Mouse (Mus musculus): ENCODE measurements around the gene Nt5c3. TPM values are rescaled to one million over a fixed set of nuclear protein-coding genes. Genes with fewer than 3 reads are reported as not detected.
A peak's percentile ranks its signal among the peaks of the same experiment; 100 is the strongest.

Gene Nt5c3
- total and polyA plus RNA-seq, 2 experiments = 12.6 to 42.9 TPM

- 61% methylated on average over 7 of the region's 7 CpGs for whole genome bisulfite sequencing
- peaks cover 20% of the 10 kb centered on the region for H3K79me2 ChIP-seq (ENCODE audit: control insufficient read depth, insufficient read depth, low read length)
- no peak for DNase-seq (ENCODE audit: extremely low read depth, low read depth, low spot score)
- peaks cover 25% of the 10 kb centered on the region for H3K4me1 ChIP-seq (ENCODE audit: control insufficient read depth, insufficient read depth, low read length)
- H3K27me3 ChIP-seq (ENCODE audit: control insufficient read depth, insufficient read depth, low read length) = no peaks in the 10 kb centered on the region
- H3K27ac ChIP-seq (replicated peaks; ENCODE audit: insufficient read depth, low read depth, low read length) = no peak overlapping the region
- TF ChIP-seq CTCF (IDR thresholded peaks at IDR 0.05; ENCODE audit: low read depth, low read length) = no peak
- no peak for TF ChIP-seq POLR2A (IDR thresholded peaks at IDR 0.05; ENCODE audit: extremely low read depth, insufficient read depth, low read length)
- H3K9ac ChIP-seq (ENCODE audit: low read depth, low read length) = no peak overlapping the region
- no peak overlapping the region for H3K4me3 ChIP-seq (ENCODE audit: insufficient read depth, low read depth, low read length)
- H3K36me3 ChIP-seq (ENCODE audit: control insufficient read depth, insufficient read depth, low read length) = no peaks in the 10 kb centered on the region
These were observed 20.9 kb downstream of the Nt5c3 start for GRCm38 (mm10) chr6:56902606-56903520.

GRCm38 (mm10) chr6:56901824-56902386 lies 21.8 kb downstream of the Nt5c3 start:
- 4% methylated on average over 12 of the region's 12 CpGs for WGBS
- Histone ChIP-seq H3K79me2 (ENCODE audit: control insufficient read depth, insufficient read depth, low read length) (peaks cover 24% of the 10 kb centered on the region), H3K4me1 (ENCODE audit: control insufficient read depth, insufficient read depth, low read length) (peaks cover 18% of the 10 kb centered on the region), H3K27ac (replicated peaks; ENCODE audit: insufficient read depth, low read depth, low read length) (peak overlapping the region; percentile 67), H3K27me3 (ENCODE audit: control insufficient read depth, insufficient read depth, low read length) (no peaks in the 10 kb centered on the region), H3K4me3 (ENCODE audit: insufficient read depth, low read depth, low read length) (peak overlapping the region; percentile 54), H3K36me3 (ENCODE audit: control insufficient read depth, insufficient read depth, low read length) (no peaks in the 10 kb centered on the region), H3K9ac (ENCODE audit: low read depth, low read length) (peak overlapping the region; percentile 22)
- peak; percentile 69 for DNase-seq (ENCODE audit: extremely low read depth, low read depth, low spot score)
- TF ChIP-seq POLR2A (IDR thresholded peaks at IDR 0.05; ENCODE audit: extremely low read depth, insufficient read depth, low read length) = no peak

GRCm38 (mm10) chr6:56901336-56901735 lies 22.4 kb downstream of the Nt5c3 start:
- TF ChIP-seq POLR2A (IDR thresholded peaks at IDR 0.05; ENCODE audit: extremely low read depth, insufficient read depth, low read length) (no peak), CTCF (IDR thresholded peaks at IDR 0.05; ENCODE audit: low read depth, low read length) (no peak)
- Histone ChIP-seq H3K36me3 (ENCODE audit: control insufficient read depth, insufficient read depth, low read length) (no peaks in the 10 kb centered on the region), H3K9ac (ENCODE audit: low read depth, low read length) (no peak overlapping the region), H3K27me3 (ENCODE audit: control insufficient read depth, insufficient read depth, low read length) (no peaks in the 10 kb centered on the region), H3K27ac (replicated peaks; ENCODE audit: insufficient read depth, low read depth, low read length) (no peak overlapping the region), H3K4me1 (ENCODE audit: control insufficient read depth, insufficient read depth, low read length) (peaks cover 15% of the 10 kb centered on the region), H3K4me3 (ENCODE audit: insufficient read depth, low read depth, low read length) (peak overlapping the region; percentile 54; the same call in 1 of the 2 replicates), H3K79me2 (ENCODE audit: control insufficient read depth, insufficient read depth, low read length) (peaks cover 24% of the 10 kb centered on the region)
- 16% methylated on average over 3 of the region's 3 CpGs for WGBS
- no peak for DNase-seq (ENCODE audit: extremely low read depth, low read depth, low spot score)

- peaks cover 16% of the 10 kb centered on the region for H3K4me1 ChIP-seq (ENCODE audit: control insufficient read depth, insufficient read depth, low read length)
- no peak overlapping the region for H3K9ac ChIP-seq (ENCODE audit: low read depth, low read length)
- no peaks in the 10 kb centered on the region for H3K27me3 ChIP-seq (ENCODE audit: control insufficient read depth, insufficient read depth, low read length)
- no peak for TF ChIP-seq POLR2A (IDR thresholded peaks at IDR 0.05; ENCODE audit: extremely low read depth, insufficient read depth, low read length)
- no peak for TF ChIP-seq CTCF (IDR thresholded peaks at IDR 0.05; ENCODE audit: low read depth, low read length)
- peaks cover 20% of the 10 kb centered on the region for H3K79me2 ChIP-seq (ENCODE audit: control insufficient read depth, insufficient read depth, low read length)
- H3K4me3 ChIP-seq (ENCODE audit: insufficient read depth, low read depth, low read length) = no peak overlapping the region
- 25% methylated on average over 3 of the region's 3 CpGs for WGBS
- H3K36me3 ChIP-seq (ENCODE audit: control insufficient read depth, insufficient read depth, low read length) = no peaks in the 10 kb centered on the region
- no peak overlapping the region for H3K27ac ChIP-seq (replicated peaks; ENCODE audit: insufficient read depth, low read depth, low read length)
- peak; percentile 31 for DNase-seq (ENCODE audit: extremely low read depth, low read depth, low spot score)
These were observed 24.1 kb downstream of the Nt5c3 start for GRCm38 (mm10) chr6:56899601-56900000.

- no peak for DNase-seq (ENCODE audit: extremely low read depth, low read depth, low spot score)
- no peak overlapping the region for H3K27ac ChIP-seq (replicated peaks; ENCODE audit: insufficient read depth, low read depth, low read length)
- H3K27me3 ChIP-seq (ENCODE audit: control insufficient read depth, insufficient read depth, low read length) = no peaks in the 10 kb centered on the region
- H3K9ac ChIP-seq (ENCODE audit: low read depth, low read length) = no peak overlapping the region
- no peak overlapping the region for H3K4me3 ChIP-seq (ENCODE audit: insufficient read depth, low read depth, low read length)
- H3K36me3 ChIP-seq (ENCODE audit: control insufficient read depth, insufficient read depth, low read length) = peaks cover 32% of the 10 kb centered on the region
- TF ChIP-seq POLR2A (IDR thresholded peaks at IDR 0.05; ENCODE audit: extremely low read depth, insufficient read depth, low read length) (no peak), CTCF (IDR thresholded peaks at IDR 0.05; ENCODE audit: low read depth, low read length) (no peak)
- H3K79me2 ChIP-seq (ENCODE audit: control insufficient read depth, insufficient read depth, low read length) = peaks cover 6% of the 10 kb centered on the region; the same call in 1 of the 2 replicates
- H3K4me1 ChIP-seq (ENCODE audit: control insufficient read depth, insufficient read depth, low read length) = no peaks in the 10 kb centered on the region
- 96% methylated on average over 2 of the region's 2 CpGs for WGBS
These were observed 33.0 kb downstream of the Nt5c3 start for GRCm38 (mm10) chr6:56890762-56891161.

Measured in liver, adult 2 months (tissue).